Mouse (Mus musculus) heart, embryonic 12.5 days (tissue): ENCODE results near the gene Grap2. TPM values are rescaled to one million over a fixed set of nuclear protein-coding genes. Genes with fewer than 3 reads are reported as not detected.
A peak's percentile ranks its signal among the peaks of the same experiment; 100 is the strongest.

Experiments
- ATAC-seq: fragments of 200-750 bp; cut with Nextera tagmentation; 2 replicates; pipeline ENCODE4 v1.8.0; 2017; ENCODE audit warnings: moderate TSS enrichment, moderate library complexity; ENCODE audit not compliant: insufficient number of reproducible peaks, low FRiP score
- H3K27ac ChIP-seq: fragments of 300-500 bp; sonication (generic); 2 replicates; pipeline ENCODE4 v1.5.1; 2016; ENCODE audit warnings: mild to moderate bottlenecking, moderate library complexity; ENCODE audit not compliant: poor library complexity, severe bottlenecking
- H3K27me3 ChIP-seq: fragments of 300-500 bp; sonication (generic); replicated peaks from 2 replicates; pipeline ENCODE4 v1.6.1; 2016; ENCODE audit warnings: mild to moderate bottlenecking, moderate library complexity
- H3K36me3 ChIP-seq: fragments of 300-500 bp; sonication (generic); 2 replicates; pipeline ENCODE4 v1.6.1; 2016; ENCODE audit warnings: mild to moderate bottlenecking, moderate library complexity
- H3K4me1 ChIP-seq: fragments of 300-500 bp; sonication (generic); replicated peaks from 2 replicates; pipeline ENCODE4 v1.6.1; 2016; ENCODE audit warnings: mild to moderate bottlenecking
- H3K4me2 ChIP-seq: fragments of 300-500 bp; sonication (generic); 2 replicates; pipeline ENCODE4 v1.6.1; 2016; ENCODE audit warnings: mild to moderate bottlenecking, moderate library complexity
- H3K4me3 ChIP-seq: fragments of 300-500 bp; sonication (generic); 2 replicates; pipeline ENCODE4 v1.5.1; 2016; ENCODE audit warnings: mild to moderate bottlenecking
- H3K9ac ChIP-seq: fragments of 300-500 bp; sonication (generic); 2 replicates; pipeline ENCODE4 v1.6.1; 2016; ENCODE audit warnings: mild to moderate bottlenecking, moderate library complexity
- H3K9me3 ChIP-seq: fragments of 300-500 bp; sonication (generic); replicated peaks from 2 replicates; pipeline ENCODE4 v1.6.1; 2016; ENCODE audit warnings: mild to moderate bottlenecking, moderate library complexity
- WGBS: fragments of 180-500 bp; shearing (Covaris S2); methylation state at CpG from one replicate; pipeline ENCODE4 v1.1.7; 2016; 5-methylcytosine and 5-hydroxymethylcytosine counted together
- microRNA-seq: library from miRNA; unstranded; fragments of <30 nt; microRNA quantifications from one replicate; pipeline ENCODE4, GENCODE M21; 2017
- polyA plus RNA-seq: library from polyadenylated mRNA; unstranded; fragments of >200 nt; fragmentation: Nextera tagmentation; extraction: Ambion mirVana; gene quantifications from 2 replicates; pipeline ENCODE4 v1.2.1, GENCODE M21; 2016

The Grap2 gene
- polyA plus RNA-seq, 1 experiment from 2014 or later: 11.2 TPM

- no peak overlapping the region for H3K4me3 ChIP-seq
- WGBS: 35% methylated on average over 8 of the region's 8 CpGs
- H3K9me3 ChIP-seq: no peaks in the 10 kb centered on the region
- no peak overlapping the region for H3K4me2 ChIP-seq
- H3K27ac ChIP-seq: no peak overlapping the region
- H3K9ac ChIP-seq: no peak overlapping the region
- no peaks in the 10 kb centered on the region for H3K36me3 ChIP-seq
- H3K27me3 ChIP-seq: peaks cover 56% of the 10 kb centered on the region
- no peak for ATAC-seq
- H3K4me1 ChIP-seq: peaks cover 31% of the 10 kb centered on the region
Observed at GRCm38 (mm10) chr15:80684786-80685602, 112.6 kb downstream of the Grap2 start.

GRCm38 (mm10) chr15:80685603-80685895 is 113.2 kb downstream of the Grap2 start:
- no peak for ATAC-seq
- WGBS: 43% methylated on average over 7 of the region's 7 CpGs
- Histone ChIP-seq H3K9ac (no peak overlapping the region), H3K27ac (no peak overlapping the region), H3K36me3 (no peaks in the 10 kb centered on the region), H3K4me1 (peaks cover 26% of the 10 kb centered on the region), H3K4me2 (no peak overlapping the region), H3K9me3 (no peaks in the 10 kb centered on the region), H3K4me3 (no peak overlapping the region), H3K27me3 (peaks cover 61% of the 10 kb centered on the region)

- no peaks in the 10 kb centered on the region for H3K36me3 ChIP-seq
- no peak overlapping the region for H3K9ac ChIP-seq
- 29% methylated on average over 7 of the region's 7 CpGs for WGBS
- no peak for ATAC-seq
- H3K4me1 ChIP-seq: peaks cover 10% of the 10 kb centered on the region
- H3K9me3 ChIP-seq: no peaks in the 10 kb centered on the region
- no peak overlapping the region for H3K27ac ChIP-seq
- H3K4me3 ChIP-seq: no peak overlapping the region
- no peak overlapping the region for H3K4me2 ChIP-seq
- H3K27me3 ChIP-seq: peaks cover 82% of the 10 kb centered on the region
Observed at GRCm38 (mm10) chr15:80688536-80688935, 116.1 kb downstream of the Grap2 start.

GRCm38 (mm10) chr15:80693492-80693891 is 121.1 kb downstream of the Grap2 start:
- WGBS: 20% methylated on average over 3 of the region's 3 CpGs
- no peak for ATAC-seq
- peaks cover 71% of the 10 kb centered on the region for H3K27me3 ChIP-seq
- H3K9me3 ChIP-seq: no peaks in the 10 kb centered on the region
- H3K9ac ChIP-seq: no peak overlapping the region
- H3K27ac ChIP-seq: no peak overlapping the region
- H3K4me3 ChIP-seq: no peak overlapping the region
- H3K4me1 ChIP-seq: peaks cover 12% of the 10 kb centered on the region
- no peaks in the 10 kb centered on the region for H3K36me3 ChIP-seq
- no peak overlapping the region for H3K4me2 ChIP-seq

- 13% methylated on average over 11 of the region's 11 CpGs for WGBS
- H3K4me1 ChIP-seq: peaks cover 12% of the 10 kb centered on the region
- ATAC-seq: no peak
- peak overlapping the region; percentile 52 for H3K4me2 ChIP-seq
- no peak overlapping the region for H3K4me3 ChIP-seq
- no peaks in the 10 kb centered on the region for H3K9me3 ChIP-seq
- H3K27me3 ChIP-seq: peaks cover 73% of the 10 kb centered on the region
- no peaks in the 10 kb centered on the region for H3K36me3 ChIP-seq
- no peak overlapping the region for H3K9ac ChIP-seq
- no peak overlapping the region for H3K27ac ChIP-seq
Observed at GRCm38 (mm10) chr15:80694125-80694910, 121.9 kb downstream of the Grap2 start.

GRCm38 (mm10) chr15:80697564-80697963 is 125.2 kb downstream of the Grap2 start:
- H3K36me3 ChIP-seq: no peaks in the 10 kb centered on the region
- H3K9ac ChIP-seq: no peak overlapping the region
- no peak for ATAC-seq
- H3K4me2 ChIP-seq: no peak overlapping the region
- H3K9me3 ChIP-seq: no peaks in the 10 kb centered on the region
- WGBS: 34% methylated on average over 5 of the region's 5 CpGs
- H3K27me3 ChIP-seq: peaks cover 59% of the 10 kb centered on the region
- H3K27ac ChIP-seq: no peak overlapping the region
- H3K4me3 ChIP-seq: no peak overlapping the region
- H3K4me1 ChIP-seq: peaks cover 12% of the 10 kb centered on the region

- peaks cover 36% of the 10 kb centered on the region; the same call in 1 of the 2 replicates for H3K27me3 ChIP-seq
- H3K27ac ChIP-seq: no peak overlapping the region
- H3K9ac ChIP-seq: no peak overlapping the region
- no peak overlapping the region for H3K4me2 ChIP-seq
- H3K4me3 ChIP-seq: no peak overlapping the region
- no peak for ATAC-seq
- WGBS: 63% methylated on average over 8 of the region's 8 CpGs
- peaks cover 15% of the 10 kb centered on the region for H3K4me1 ChIP-seq
- no peaks in the 10 kb centered on the region for H3K36me3 ChIP-seq
- H3K9me3 ChIP-seq: no peaks in the 10 kb centered on the region
Observed at GRCm38 (mm10) chr15:80701481-80702257, 129.3 kb downstream of the Grap2 start.

Small RNAs within 50 kb of the gene (microRNA-seq; reads per million reads assigned to microRNA genes)
- not detected for gene Mir6957

Other genes with a start within 250 kb of the Grap2 start
- gene Enthd1, start 7.4 kb upstream of the Grap2 start, polyA plus RNA-seq: not detected in 2 replicates
- gene Fam83f, start 99.3 kb downstream of the Grap2 start, polyA plus RNA-seq: 0.08 and 0.20 TPM in 2 replicates
- gene Tnrc6b, start 138.7 kb downstream of the Grap2 start, polyA plus RNA-seq: 36.8 and 38.5 TPM in 2 replicates